Mouse (Mus musculus) liver, embryonic 14.5 days (tissue): Measurements from ENCODE around the gene Sh3bp1.

Experiments used
- CTCF ChIP-seq: IDR thresholded peaks from 2 replicates; pipeline ENCODE4 v1.5.1; 2016; ENCODE audit warnings: antibody characterized with exemption, low read depth, control low read depth
- EP300 ChIP-seq: IDR thresholded peaks from 2 replicates; pipeline ENCODE4 v1.6.1; 2016; ENCODE audit warnings: antibody characterized with exemption, low read depth

- TF ChIP-seq CTCF (no peak), EP300 (no peak)
These were observed 31.2 kb upstream of the Sh3bp1 start for GRCm38 (mm10) chr15:78868398-78868797.
